Mouse (Mus musculus) CH12.LX (cell line): ENCODE measurements around the gene Abhd14a. TPM values are rescaled to one million over a fixed set of nuclear protein-coding genes. Genes with fewer than 3 reads are reported as not detected.

Experiments used
- DNase-seq: peaks from one replicate; pipeline ENCODE4 v3.0.0-alpha.2; 2013; ENCODE audit errors: extremely low read depth
- H3K27ac ChIP-seq: 2 replicates; pipeline ENCODE4 v1.5.1; 2012; ENCODE audit warnings: low read depth, mild to moderate bottlenecking, control low read depth, moderate library complexity; ENCODE audit not compliant: insufficient read depth
- H3K27me3 ChIP-seq: replicated peaks from 2 replicates; pipeline ENCODE3; 2012; ENCODE audit warnings: inconsistent platforms
- H3K36me3 ChIP-seq, 2 experiments: replicated peaks in 1 of 2; 2 replicates each; pipeline versions ENCODE3 to v1.6.1; 2012; ENCODE audit warnings: inconsistent platforms in 1 of 2, low read length in 1 of 2, mild to moderate bottlenecking in 1 of 2, mixed read lengths in 1 of 2, moderate library complexity in 1 of 2; ENCODE audit not compliant: control insufficient read depth in 1 of 2, insufficient read depth in 1 of 2
- H3K4me1 ChIP-seq, 2 experiments: 2 replicates each; pipeline ENCODE4 v1.6.1; 2012; ENCODE audit warnings: inconsistent platforms in 1 of 2, moderate library complexity in 1 of 2; ENCODE audit not compliant: insufficient read depth in 2 of 2, control insufficient read depth in 1 of 2
- H3K4me2 ChIP-seq: 2 replicates; pipeline ENCODE4 v1.6.1; 2012; ENCODE audit warnings: low read depth, mild to moderate bottlenecking, control low read depth; ENCODE audit not compliant: poor library complexity, insufficient read depth, severe bottlenecking
- H3K4me3 ChIP-seq, 3 experiments: fragments of 150-350 bp in 1 of 3; sonication (generic) in 1 of 3; replicated peaks in 1 of 3; 2 replicates each; pipeline versions ENCODE3 to v1.5.1; 2011 to 2012; ENCODE audit warnings: low read depth in 2 of 3, low read length in 2 of 3, mild to moderate bottlenecking in 2 of 3, moderate library complexity in 2 of 3, control low read depth in 1 of 3, improper control_type of control experiment in 1 of 3, inconsistent platforms in 1 of 3, mixed read lengths in 1 of 3; ENCODE audit not compliant: poor library complexity in 1 of 3
- H3K79me2 ChIP-seq: replicated peaks from 2 replicates; pipeline ENCODE4 v1.6.1; 2012; ENCODE audit warnings: mild to moderate bottlenecking, moderate library complexity; ENCODE audit not compliant: control insufficient read depth, poor library complexity, insufficient read depth, severe bottlenecking; ENCODE audit errors: extremely low read depth
- H3K9ac ChIP-seq: 2 replicates; pipeline ENCODE4 v1.6.1; 2012; ENCODE audit warnings: low read depth, mild to moderate bottlenecking, control low read depth, moderate library complexity; ENCODE audit not compliant: insufficient read depth
- H3K9me3 ChIP-seq: replicated peaks from 2 replicates; pipeline ENCODE3; 2012; ENCODE audit warnings: low read length, inconsistent platforms, mixed read lengths
- BHLHE40 ChIP-seq: IDR thresholded peaks from 2 replicates; pipeline ENCODE4 v1.6.1; 2011; ENCODE audit warnings: mild to moderate bottlenecking, low read depth, low read length, improper control_type of control experiment
- CHD2 ChIP-seq: IDR thresholded peaks from 2 replicates; pipeline ENCODE4 v1.6.1; 2011; ENCODE audit warnings: low read length, improper control_type of control experiment
- CTCF ChIP-seq, 2 experiments: IDR thresholded peaks in 1 of 2; conservative IDR thresholded peaks in 1 of 2; 2 replicates each; pipeline ENCODE4 v1.5.1; 2011 to 2012; ENCODE audit warnings: low read depth in 2 of 2, low read length in 2 of 2, improper control_type of control experiment in 1 of 2, inconsistent platforms in 1 of 2, mild to moderate bottlenecking in 1 of 2, moderate library complexity in 1 of 2
- E2F4 ChIP-seq: IDR thresholded peaks from 2 replicates; pipeline ENCODE4 v1.6.1; 2011; ENCODE audit warnings: low read depth, low read length, improper control_type of control experiment; ENCODE audit not compliant: insufficient replicate concordance
- ELF1 ChIP-seq: IDR thresholded peaks from 2 replicates; pipeline ENCODE4 v1.6.1; 2014; ENCODE audit warnings: low read depth, mild to moderate bottlenecking, inconsistent platforms, low read length, improper control_type of control experiment
- EP300 ChIP-seq: IDR thresholded peaks from 2 replicates; pipeline ENCODE4 v1.6.1; 2011; ENCODE audit warnings: low read length, improper control_type of control experiment
- ETS1 ChIP-seq: conservative IDR thresholded peaks from 2 replicates; pipeline ENCODE4 v1.6.1; 2012; ENCODE audit warnings: low read depth, mild to moderate bottlenecking, inconsistent platforms, low read length, improper control_type of control experiment, moderate library complexity
- GABPA ChIP-seq: IDR thresholded peaks from 2 replicates; pipeline ENCODE4 v1.6.1; 2012; ENCODE audit warnings: low read depth, low read length, improper control_type of control experiment, inconsistent platforms; ENCODE audit not compliant: insufficient replicate concordance
- HCFC1 ChIP-seq: IDR thresholded peaks from 2 replicates; pipeline ENCODE4 v1.6.1; 2012; ENCODE audit warnings: low read depth, mild to moderate bottlenecking, inconsistent platforms, low read length, improper control_type of control experiment
- JUN ChIP-seq: IDR thresholded peaks from 2 replicates; pipeline ENCODE4 v1.6.1; 2011; ENCODE audit warnings: low read depth, mild to moderate bottlenecking, low read length, improper control_type of control experiment, moderate library complexity; ENCODE audit not compliant: insufficient read depth
- MAX ChIP-seq: IDR thresholded peaks from 2 replicates; pipeline ENCODE4 v1.6.1; 2011; ENCODE audit warnings: low read length, improper control_type of control experiment
- MAZ ChIP-seq: IDR thresholded peaks from 2 replicates; pipeline ENCODE4 v1.6.1; 2012; ENCODE audit warnings: low read depth, mild to moderate bottlenecking, inconsistent platforms, low read length, improper control_type of control experiment, moderate library complexity
- NELFE ChIP-seq: IDR thresholded peaks from 2 replicates; pipeline ENCODE4 v1.6.1; 2011; ENCODE audit warnings: low read depth, low read length, improper control_type of control experiment
- NRF1 ChIP-seq: IDR thresholded peaks from 2 replicates; pipeline ENCODE4 v1.6.1; 2014; ENCODE audit warnings: low read depth, mild to moderate bottlenecking, inconsistent platforms, low read length, improper control_type of control experiment, moderate library complexity
- PAX5 ChIP-seq: IDR thresholded peaks from 2 replicates; pipeline ENCODE4 v1.6.1; 2012; ENCODE audit warnings: low read length, inconsistent platforms, mixed read lengths
- POLR2A ChIP-seq: IDR thresholded peaks from 2 replicates; pipeline ENCODE4 v1.6.1; 2011; ENCODE audit warnings: low read depth, mild to moderate bottlenecking, improper control_type of control experiment, low read length
- POLR2AphosphoS2 ChIP-seq: IDR thresholded peaks from 2 replicates; pipeline ENCODE4 v1.6.1; 2011; ENCODE audit warnings: low read depth, low read length, improper control_type of control experiment
- RAD21 ChIP-seq: IDR thresholded peaks from 2 replicates; pipeline ENCODE4 v1.6.1; 2011; ENCODE audit warnings: low read depth, mild to moderate bottlenecking, low read length, improper control_type of control experiment, moderate library complexity
- RCOR1 ChIP-seq: conservative IDR thresholded peaks from 2 replicates; pipeline ENCODE4 v1.6.1; 2012; ENCODE audit warnings: low read depth, mild to moderate bottlenecking, inconsistent platforms, low read length, improper control_type of control experiment
- SIN3A ChIP-seq: IDR thresholded peaks from 2 replicates; pipeline ENCODE4 v1.6.1; 2012; ENCODE audit warnings: low read length, improper control_type of control experiment, inconsistent platforms
- SMC3 ChIP-seq: IDR thresholded peaks from 2 replicates; pipeline ENCODE4 v1.6.1; 2011; ENCODE audit warnings: low read depth, low read length, improper control_type of control experiment
- TBP ChIP-seq: conservative IDR thresholded peaks from 2 replicates; pipeline ENCODE4 v1.6.1; 2011; ENCODE audit warnings: low read depth, low read length, improper control_type of control experiment
- TCF12 ChIP-seq: IDR thresholded peaks from 2 replicates; pipeline ENCODE4 v1.6.1; 2014; ENCODE audit warnings: low read depth, mild to moderate bottlenecking, inconsistent platforms, low read length, improper control_type of control experiment
- UBTF ChIP-seq: IDR thresholded peaks from 2 replicates; pipeline ENCODE4 v1.6.1; 2012; ENCODE audit warnings: low read depth, mild to moderate bottlenecking, inconsistent platforms, low read length, improper control_type of control experiment, moderate library complexity
- ZKSCAN1 ChIP-seq: IDR thresholded peaks from 2 replicates; pipeline ENCODE4 v1.6.1; 2012; ENCODE audit warnings: low read depth, inconsistent platforms, low read length, improper control_type of control experiment, borderline replicate concordance
- ZMIZ1 ChIP-seq: IDR thresholded peaks from 2 replicates; pipeline ENCODE4 v1.6.1; 2012; ENCODE audit warnings: low read depth, mild to moderate bottlenecking, inconsistent platforms, low read length, improper control_type of control experiment
- ZNF384 ChIP-seq: IDR thresholded peaks from 2 replicates; pipeline ENCODE4 v1.6.1; 2012; ENCODE audit warnings: low read depth, low read length, improper control_type of control experiment, inconsistent platforms
- dilution Hi-C: fragments of 300-500 bp; cut with MboI; formaldehyde crosslinking; loops from 2 replicates; pipeline ENCODE4 v1.14.3; 2020; ENCODE audit warnings: low sequenced_read_pairs; ENCODE audit not compliant: extremely low pct_unique_long_range_greater_than_20kb, extremely low pct_ligation_motif_present
- in situ Hi-C: fragments of 300-500 bp; cut with MboI; formaldehyde crosslinking; loops from 3 replicates; pipeline ENCODE4 v1.14.3; 2019; ENCODE audit warnings: low sequenced_read_pairs, low pct_ligation_motif_present, low pct_unique_long_range_greater_than_20kb, mixed read lengths
- polyA plus RNA-seq: library from polyadenylated mRNA; unstranded; fragments of >175 nt; gene quantifications from 2 replicates; pipeline ENCODE4 v1.2.1, GENCODE M21; 2012; ENCODE audit warnings: low read depth; ENCODE audit not compliant: insufficient read length
- total RNA-seq, 2 experiments: library from RNA; depleted of rRNA; stranded (reverse); fragments of 300-350 nt in 1 of 2; fragments of >200 nt in 1 of 2; gene quantifications; 2 replicates each; pipeline ENCODE4 v1.2.3; 2012 to 2014

Gene Abhd14a
- total and polyA plus RNA-seq, 3 experiments: 18.2 to 23.3 (median 20.4) TPM

GRCm38 (mm10) chr9:106436566-106436965 lies 10.9 kb downstream of the Abhd14a start:
- peaks cover 11 to 47% of the 10 kb centered on the region in 2 experiments for H3K4me1 ChIP-seq
- TF ChIP-seq GABPA (no peak), JUN (no peak), CTCF (conservative IDR thresholded peaks at IDR 0.05 in 1 of 2, IDR thresholded peaks at IDR 0.05 in 1 of 2; ENCODE audit: low read depth in 2 of 2, low read length in 2 of 2) (no peak), SMC3 (no peak), SIN3A (no peak), BHLHE40 (no peak), ZKSCAN1 (no peak), ELF1 (no peak), MAX (no peak), RAD21 (no peak), TBP (no peak), ZNF384 (no peak), MAZ (no peak), CHD2 (no peak), HCFC1 (no peak), POLR2A (no peak), RCOR1 (no peak), EP300 (no peak)

GRCm38 (mm10) chr9:106433389-106433788 lies 14.1 kb downstream of the Abhd14a start:
- peaks cover 49 to 63% of the 10 kb centered on the region in 2 experiments for H3K36me3 ChIP-seq
- peaks cover 34% of the 10 kb centered on the region for H3K79me2 ChIP-seq
- DNase-seq: no peak
- H3K27me3 ChIP-seq: no peaks in the 10 kb centered on the region
- no peak overlapping the region for H3K4me2 ChIP-seq
- no peak overlapping the region for H3K9ac ChIP-seq
- no peak overlapping the region for H3K27ac ChIP-seq
- H3K9me3 ChIP-seq: no peaks in the 10 kb centered on the region
- TF ChIP-seq MAX: no peak
- no peak for TF ChIP-seq CTCF (conservative IDR thresholded peaks at IDR 0.05 in 1 of 2, IDR thresholded peaks at IDR 0.05 in 1 of 2; ENCODE audit: low read depth in 2 of 2, low read length in 2 of 2)
- no peak for TF ChIP-seq PAX5
- no peak for TF ChIP-seq NELFE
- TF ChIP-seq BHLHE40: no peak
- TF ChIP-seq POLR2A: no peak; the same call in 1 of the 2 replicates
- no peak for TF ChIP-seq MAZ
- no peak for TF ChIP-seq ELF1
- no peak for TF ChIP-seq E2F4
- no peak for TF ChIP-seq NRF1
- TF ChIP-seq ZMIZ1: no peak
- TF ChIP-seq TCF12: no peak
- no peak for TF ChIP-seq ETS1
- no peak for TF ChIP-seq POLR2AphosphoS2
- TF ChIP-seq UBTF: no peak
- no peak overlapping the region for H3K4me3 ChIP-seq
- dilution Hi-C loops: no loop called here
- in situ Hi-C loops: no loop called here
- peaks cover 13 to 52% of the 10 kb centered on the region in 2 experiments for H3K4me1 ChIP-seq

More at GRCm38 (mm10) chr9:106436566-106436965, 10.9 kb downstream of the Abhd14a start:
- no peak overlapping the region for H3K27ac ChIP-seq
- dilution Hi-C loops: no loop called here
- H3K9me3 ChIP-seq: no peaks in the 10 kb centered on the region
- no peaks in the 10 kb centered on the region for H3K27me3 ChIP-seq
- H3K79me2 ChIP-seq: peaks cover 14% of the 10 kb centered on the region
- in situ Hi-C loops: loop anchor here (5.0 kb wide), 1 partner anchor 41 kb away; the partner anchor contains the start of genes Parp3 and Rrp9
- no peak for DNase-seq
- peak overlapping the region; percentile 15; the same call in 1 of the 2 replicates for H3K9ac ChIP-seq
- peaks cover 37 to 62% of the 10 kb centered on the region in 2 experiments for H3K36me3 ChIP-seq
- H3K4me2 ChIP-seq: peak overlapping the region; percentile 76
- H3K4me3 ChIP-seq: peak overlapping the region in 2 of 3 experiments; percentile 34 to 55
